Mouse (Mus musculus) heart, embryonic 14.5 days (tissue): ENCODE results near the gene Cdk2ap2. TPM values are rescaled to one million over a fixed set of nuclear protein-coding genes. Genes with fewer than 3 reads are reported as not detected.
A peak's percentile ranks its signal among the peaks of the same experiment; 100 is the strongest.

Experiments
- ATAC-seq: fragments of 200-750 bp; cut with Nextera tagmentation; 2 replicates; pipeline ENCODE4 v1.8.0; 2017; ENCODE audit warnings: low read depth, moderate TSS enrichment; ENCODE audit not compliant: insufficient number of reproducible peaks, insufficient read depth, low FRiP score
- H3K27ac ChIP-seq, 2 experiments: fragments of 200-500 bp in 1 of 2; fragments of 300-500 bp in 1 of 2; sonication (generic) in 1 of 2; replicated peaks in 1 of 2; 2 replicates each; pipeline ENCODE4 v1.5.1; 2012 to 2014; ENCODE audit warnings: low read depth in 2 of 2, low read length in 2 of 2, control low read depth in 1 of 2, mild to moderate bottlenecking in 1 of 2, mixed read lengths in 1 of 2; ENCODE audit not compliant: control insufficient read depth in 1 of 2, insufficient read depth in 1 of 2
- H3K27me3 ChIP-seq: fragments of 300-500 bp; sonication (generic); 2 replicates; pipeline ENCODE4 v1.6.1; 2014; ENCODE audit warnings: mild to moderate bottlenecking, low read length, control low read depth; ENCODE audit not compliant: control insufficient read depth, insufficient read depth
- H3K36me3 ChIP-seq: fragments of 300-500 bp; sonication (generic); 2 replicates; pipeline ENCODE4 v1.6.1; 2014; ENCODE audit warnings: mild to moderate bottlenecking, control low read depth, low read length, mixed read lengths; ENCODE audit not compliant: control insufficient read depth, insufficient read depth
- H3K4me1 ChIP-seq, 2 experiments: fragments of 200-500 bp in 1 of 2; fragments of 300-500 bp in 1 of 2; sonication (generic) in 1 of 2; 2 replicates each; pipeline ENCODE4 v1.6.1; 2012 to 2014; ENCODE audit warnings: low read length in 2 of 2, control low read depth in 1 of 2, mixed read lengths in 1 of 2; ENCODE audit not compliant: control insufficient read depth in 2 of 2, insufficient read depth in 2 of 2
- H3K4me2 ChIP-seq: fragments of 300-500 bp; sonication (generic); 2 replicates; pipeline ENCODE4 v1.6.1; 2014; ENCODE audit warnings: mild to moderate bottlenecking, low read length
- H3K4me3 ChIP-seq, 2 experiments: fragments of 200-500 bp in 1 of 2; fragments of 300-500 bp in 1 of 2; sonication (generic) in 1 of 2; 2 replicates each; pipeline ENCODE4 v1.5.1; 2012 to 2014; ENCODE audit warnings: low read length in 2 of 2, mild to moderate bottlenecking in 2 of 2, control low read depth in 1 of 2, low read depth in 1 of 2, moderate library complexity in 1 of 2; ENCODE audit not compliant: control insufficient read depth in 1 of 2, insufficient read depth in 1 of 2
- H3K9ac ChIP-seq: fragments of 300-500 bp; sonication (generic); 2 replicates; pipeline ENCODE4 v1.6.1; 2014; ENCODE audit warnings: mild to moderate bottlenecking, low read length
- H3K9me3 ChIP-seq: fragments of 300-500 bp; sonication (generic); 2 replicates; pipeline ENCODE4 v1.6.1; 2016; ENCODE audit warnings: low read length, control low read depth; ENCODE audit not compliant: control insufficient read depth
- WGBS: fragments of 180-500 bp; shearing (Covaris S2); extraction: QIAGEN DNeasy Blood & Tissue Kit; methylation state at CpG from one replicate; pipeline ENCODE4 v1.1.7; 2014; 5-methylcytosine and 5-hydroxymethylcytosine counted together
- polyA plus RNA-seq: library from polyadenylated mRNA; unstranded; fragments of >200 nt; fragmentation: Nextera tagmentation; extraction: Ambion mirVana; gene quantifications from 2 replicates; pipeline ENCODE4 v1.2.1, GENCODE M21; 2014

Cdk2ap2 gene
- polyA plus RNA-seq, 1 experiment from 2014 or later, result 62.5 TPM

DNA sequence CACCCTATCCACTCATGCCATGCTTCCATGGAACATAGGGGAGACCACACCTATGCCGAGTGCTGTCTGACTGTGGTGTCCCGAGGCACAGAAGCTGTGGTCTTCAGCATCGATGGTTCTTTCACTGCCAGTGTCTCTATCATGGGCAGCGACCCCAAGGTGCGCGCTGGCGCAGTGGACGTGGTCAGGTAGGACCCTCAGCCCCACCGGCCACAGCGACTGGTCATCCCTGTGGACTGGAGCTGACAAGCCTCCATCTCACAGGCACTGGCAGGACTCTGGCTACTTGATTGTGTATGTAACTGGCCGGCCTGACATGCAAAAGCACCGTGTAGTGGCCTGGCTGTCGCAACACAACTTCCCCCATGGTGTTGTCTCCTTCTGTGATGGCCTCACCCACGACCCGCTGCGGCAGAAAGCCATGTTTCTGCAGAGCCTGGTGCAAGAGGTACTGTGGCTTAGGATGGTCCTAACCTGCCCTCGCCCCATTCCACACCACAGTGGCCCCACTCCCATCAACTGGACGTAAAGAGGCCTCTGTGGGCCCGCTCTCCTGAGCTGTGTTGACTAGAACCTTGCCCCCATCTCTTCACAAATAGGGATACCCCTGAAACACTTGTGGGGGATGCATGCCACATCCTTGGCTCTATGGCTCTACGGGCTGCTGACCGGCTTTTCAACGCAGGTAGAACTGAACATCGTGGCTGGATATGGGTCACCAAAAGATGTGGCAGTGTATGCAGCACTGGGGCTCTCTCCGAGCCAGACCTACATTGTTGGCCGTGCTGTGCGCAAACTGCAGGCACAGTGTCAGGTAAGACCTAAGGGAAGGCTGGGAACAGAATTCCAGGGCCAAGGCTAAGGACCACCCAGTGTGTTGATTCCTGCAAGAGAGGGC is 15.3 kb downstream of the Cdk2ap2 start:
- no peak overlapping the region for H3K4me2 ChIP-seq
- peaks cover 89% of the 10 kb centered on the region for H3K36me3 ChIP-seq
- no peak overlapping the region for H3K9ac ChIP-seq
- H3K4me1 ChIP-seq, result peaks cover 7 to 16% of the 10 kb centered on the region in 2 experiments; a peak in 3 of 4 replicates
- ATAC-seq, result no peak
- H3K4me3 ChIP-seq, result no peak overlapping the region
- no peaks in the 10 kb centered on the region for H3K9me3 ChIP-seq
- WGBS, result 94% methylated on average over 26 of the region's 26 CpGs
- no peaks in the 10 kb centered on the region for H3K27me3 ChIP-seq
- 0 out of 4 replicates have a peak overlapping the region, but pooled peaks of 1 of the 2 experiments have one; percentile 69 for H3K27ac ChIP-seq

DNA sequence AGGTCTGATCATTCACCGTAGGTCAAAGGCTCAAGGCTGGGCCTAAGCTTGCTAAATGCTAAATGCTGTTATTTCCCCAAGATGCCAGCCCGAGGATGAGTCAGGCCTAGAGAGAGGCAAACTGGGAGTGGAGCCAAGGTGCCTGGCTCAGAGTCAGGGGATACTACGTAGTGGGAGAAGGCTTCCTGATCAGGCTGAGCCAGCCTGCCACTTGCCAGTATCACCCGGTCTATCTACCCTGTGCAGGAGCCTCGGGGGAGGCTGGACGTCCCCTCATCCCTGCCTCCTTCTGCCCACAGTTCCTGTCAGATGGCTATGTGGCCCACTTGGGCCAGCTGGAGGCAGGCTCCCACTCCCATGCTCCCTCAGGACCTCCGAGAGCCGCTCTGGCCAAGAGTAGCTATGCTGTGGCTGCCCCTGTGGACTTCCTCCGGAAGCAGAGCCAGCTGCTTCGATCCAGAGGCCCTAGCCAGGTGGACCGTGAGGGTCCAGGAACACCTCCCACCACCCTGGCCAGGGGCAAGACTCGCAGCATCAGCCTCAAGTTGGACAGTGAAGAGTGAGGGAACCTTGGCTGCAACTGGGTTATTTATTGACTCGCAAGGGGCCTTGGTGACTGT is 16.3 kb downstream of the Cdk2ap2 start:
- peak; percentile 33; the same call in 1 of the 2 replicates for ATAC-seq
- no peak overlapping the region for H3K4me3 ChIP-seq
- WGBS, result 54% methylated on average over 13 of the region's 13 CpGs
- no peaks in the 10 kb centered on the region for H3K9me3 ChIP-seq
- H3K27ac ChIP-seq, result peak overlapping the region; percentile 23 to 69; a peak in 2 of 4 replicates
- peak overlapping the region; percentile 38; the same call in 1 of the 2 replicates for H3K9ac ChIP-seq
- H3K27me3 ChIP-seq, result no peaks in the 10 kb centered on the region
- H3K36me3 ChIP-seq, result peaks cover 90% of the 10 kb centered on the region
- no peak overlapping the region for H3K4me2 ChIP-seq
- H3K4me1 ChIP-seq, result peaks cover 7 to 16% of the 10 kb centered on the region in 2 experiments; a peak in 3 of 4 replicates

GRCm38 (mm10) chr19:4113806-4114230 is 16.8 kb downstream of the Cdk2ap2 start:
- Histone ChIP-seq H3K9ac (peak overlapping the region; percentile 38; the same call in 1 of the 2 replicates), H3K4me2 (no peak overlapping the region), H3K4me3 (no peak overlapping the region), H3K9me3 (no peaks in the 10 kb centered on the region), H3K36me3 (peaks cover 87% of the 10 kb centered on the region), H3K27me3 (no peaks in the 10 kb centered on the region), H3K4me1 (peaks cover 7 to 16% of the 10 kb centered on the region in 2 experiments; a peak in 3 of 4 replicates), H3K27ac (peak overlapping the region; percentile 23 to 69; a peak in 2 of 4 replicates)
- 48% methylated on average over 5 of the region's 5 CpGs for WGBS
- ATAC-seq, result no peak

DNA sequence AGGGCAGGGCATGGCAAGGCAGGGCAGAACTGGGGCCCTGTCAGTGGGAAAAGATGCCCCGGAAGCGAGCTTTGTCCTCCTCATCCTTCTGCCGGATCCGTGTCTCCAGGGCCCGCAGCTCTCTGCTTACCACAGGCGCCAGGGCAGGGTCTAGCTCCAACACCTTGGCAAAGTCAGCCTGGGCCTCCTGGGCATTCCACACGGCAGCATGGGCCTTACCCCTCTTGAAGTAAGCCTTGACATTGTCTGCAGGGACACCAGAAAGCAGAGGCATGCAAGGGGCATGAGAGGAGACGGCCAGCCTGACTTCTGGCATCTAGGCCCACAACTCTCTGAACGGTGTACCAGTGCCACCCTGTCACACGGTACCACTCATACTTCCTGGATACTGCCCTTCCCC is 17.6 kb downstream of the Cdk2ap2 start:
- Histone ChIP-seq H3K9me3 (no peaks in the 10 kb centered on the region), H3K27me3 (no peaks in the 10 kb centered on the region), H3K27ac (no peak overlapping the region), H3K4me3 (no peak overlapping the region), H3K36me3 (peaks cover 80% of the 10 kb centered on the region), H3K9ac (no peak overlapping the region), H3K4me2 (no peak overlapping the region), H3K4me1 (peaks cover 7 to 16% of the 10 kb centered on the region in 2 experiments; a peak in 3 of 4 replicates)
- ATAC-seq, result no peak
- 92% methylated on average over 10 of the region's 10 CpGs for WGBS

DNA sequence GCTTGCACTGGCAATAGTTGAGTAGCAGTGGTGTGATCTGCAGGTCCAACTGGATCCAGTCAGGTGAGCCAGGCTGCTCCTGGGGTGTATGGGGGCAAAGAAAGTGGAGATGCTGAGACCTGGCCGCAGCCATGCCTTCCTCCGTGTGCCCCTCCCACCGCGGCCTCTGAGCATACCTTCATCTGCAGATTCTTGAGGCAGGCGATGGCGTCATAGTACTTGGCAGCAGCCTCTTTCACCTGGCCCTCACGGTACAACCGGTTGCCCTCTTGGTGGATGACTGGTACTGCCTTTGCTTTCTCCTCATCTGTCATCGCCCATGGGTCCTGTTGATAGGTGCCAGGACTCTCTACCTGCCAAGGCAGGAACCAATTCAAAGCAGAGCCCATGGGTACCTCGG is 18.2 kb downstream of the Cdk2ap2 start:
- H3K4me1 ChIP-seq, result peaks cover 7 to 16% of the 10 kb centered on the region in 2 experiments; a peak in 3 of 4 replicates
- no peak overlapping the region for H3K4me3 ChIP-seq
- ATAC-seq, result no peak
- H3K9me3 ChIP-seq, result no peaks in the 10 kb centered on the region
- H3K27ac ChIP-seq, result no peak overlapping the region
- 91% methylated on average over 10 of the region's 10 CpGs for WGBS
- H3K9ac ChIP-seq, result no peak overlapping the region
- peaks cover 82% of the 10 kb centered on the region for H3K36me3 ChIP-seq
- H3K4me2 ChIP-seq, result no peak overlapping the region
- H3K27me3 ChIP-seq, result no peaks in the 10 kb centered on the region

DNA sequence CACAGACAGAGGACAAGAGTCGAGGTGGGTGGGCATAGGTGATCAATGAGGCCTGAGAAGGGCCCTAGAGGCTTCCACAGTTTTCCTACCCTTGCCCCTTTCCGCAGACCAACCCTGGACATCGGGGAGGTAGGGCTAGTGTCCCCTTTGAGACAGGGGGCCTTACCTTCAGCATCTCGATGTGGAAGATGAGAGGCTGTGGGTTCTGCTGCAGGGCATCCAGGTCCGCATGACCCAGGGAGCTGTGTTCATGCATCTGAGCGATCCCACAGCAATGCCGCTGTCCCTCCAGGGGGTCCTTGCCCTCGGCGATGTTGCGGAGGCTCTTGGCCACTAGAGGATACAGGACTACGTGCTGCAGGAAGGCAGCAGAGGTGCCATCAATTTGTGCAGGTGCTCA is 18.8 kb downstream of the Cdk2ap2 start:
- Histone ChIP-seq H3K4me1 (peaks cover 11 to 21% of the 10 kb centered on the region in 2 experiments; a peak in 3 of 4 replicates), H3K4me3 (no peak overlapping the region), H3K27ac (no peak overlapping the region), H3K4me2 (no peak overlapping the region), H3K9ac (no peak overlapping the region), H3K9me3 (no peaks in the 10 kb centered on the region), H3K27me3 (no peaks in the 10 kb centered on the region), H3K36me3 (peaks cover 79% of the 10 kb centered on the region)
- WGBS, result 90% methylated on average over 11 of the region's 11 CpGs
- no peak for ATAC-seq

DNA sequence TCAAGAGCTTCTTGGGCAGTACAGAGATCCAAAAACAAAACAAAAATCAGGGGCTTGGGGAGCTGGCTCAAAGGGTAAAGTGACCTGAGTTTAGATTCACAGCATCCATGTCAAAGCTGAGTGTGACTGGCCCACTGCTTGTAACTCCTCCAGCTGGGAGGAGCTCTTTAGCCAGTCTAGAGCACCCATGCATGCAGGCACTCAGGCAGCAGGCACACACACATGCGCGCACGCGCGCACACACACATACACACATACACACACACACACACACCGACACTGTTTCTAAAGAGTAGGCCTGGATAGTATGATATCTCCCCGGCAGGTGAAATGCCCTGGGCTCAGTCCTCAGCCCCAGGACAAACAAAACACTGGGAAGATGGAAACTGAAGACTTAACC is 20.0 kb downstream of the Cdk2ap2 start:
- H3K9me3 ChIP-seq, result no peaks in the 10 kb centered on the region
- no peak overlapping the region for H3K4me2 ChIP-seq
- H3K4me1 ChIP-seq, result peaks cover 14 to 23% of the 10 kb centered on the region in 2 experiments; a peak in 3 of 4 replicates
- H3K9ac ChIP-seq, result no peak overlapping the region
- H3K4me3 ChIP-seq, result no peak overlapping the region
- WGBS, result 98% methylated on average over 7 of the region's 7 CpGs
- no peaks in the 10 kb centered on the region for H3K27me3 ChIP-seq
- ATAC-seq, result no peak
- no peak overlapping the region for H3K27ac ChIP-seq
- peaks cover 67% of the 10 kb centered on the region for H3K36me3 ChIP-seq
